Mouse (Mus musculus): ENCODE results near the gene Zc3h12d.
A peak's percentile ranks its signal among the peaks of the same experiment; 100 is the strongest.

The Zc3h12d gene

DNA sequence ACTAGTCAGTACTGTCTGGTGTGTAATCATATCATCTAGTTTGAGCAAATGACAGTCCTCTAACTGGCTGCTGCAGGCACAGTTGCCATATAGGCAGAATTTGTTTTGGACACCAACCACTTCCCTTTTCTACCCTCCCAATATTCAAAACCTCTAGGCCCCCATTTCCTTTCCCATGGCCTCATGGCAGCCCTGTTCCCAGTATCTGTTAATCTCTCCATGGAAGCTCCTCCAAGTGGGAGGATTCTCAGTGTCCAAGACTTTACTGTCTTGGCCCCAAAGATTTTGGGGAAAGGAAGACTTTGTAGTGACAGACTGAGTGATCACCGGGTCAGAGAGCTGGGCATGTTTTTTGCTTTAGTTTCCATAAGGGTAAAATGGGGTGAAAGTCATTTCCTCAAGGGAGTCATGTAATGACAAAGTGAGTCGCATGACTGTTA is 14.9 kb downstream of the Zc3h12d start:
- Histone ChIP-seq H3K27me3 (ENCODE audit: control insufficient read depth, insufficient read depth, low read length, poor library complexity, severe bottlenecking) (no peaks in the 10 kb centered on the region), H3K36me3 (ENCODE audit: control insufficient read depth, insufficient read depth, low read length, poor library complexity, severe bottlenecking) (peaks cover 4% of the 10 kb centered on the region)
- DNase-seq (ENCODE audit: low read depth, low spot score), result peak; percentile 77

DNA sequence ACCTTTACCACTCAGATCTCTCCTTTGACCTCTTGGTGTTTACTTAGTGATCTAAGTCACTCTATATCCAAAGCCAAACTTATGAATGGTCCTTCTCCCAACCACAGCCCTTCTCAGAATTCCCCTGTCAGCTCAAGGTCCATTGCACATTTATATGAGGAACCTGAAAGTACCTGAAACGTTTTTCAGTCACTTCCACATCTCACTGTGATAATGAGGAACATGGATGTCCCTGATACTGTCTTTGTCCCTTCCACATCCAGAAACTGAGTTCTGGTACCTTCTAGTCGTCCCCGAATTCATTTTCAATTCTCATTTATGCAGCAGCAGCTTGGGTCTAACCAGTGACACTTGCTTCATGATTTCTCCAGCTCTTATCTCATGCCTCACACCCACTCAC is 19.6 kb downstream of the Zc3h12d start:
- Histone ChIP-seq H3K27me3 (ENCODE audit: control insufficient read depth, insufficient read depth, low read length, poor library complexity, severe bottlenecking) (no peaks in the 10 kb centered on the region), H3K36me3 (ENCODE audit: control insufficient read depth, insufficient read depth, low read length, poor library complexity, severe bottlenecking) (peaks cover 6% of the 10 kb centered on the region; the same call in 1 of the 2 replicates)
- DNase-seq (ENCODE audit: low read depth, low spot score), result peak; percentile 64

DNA sequence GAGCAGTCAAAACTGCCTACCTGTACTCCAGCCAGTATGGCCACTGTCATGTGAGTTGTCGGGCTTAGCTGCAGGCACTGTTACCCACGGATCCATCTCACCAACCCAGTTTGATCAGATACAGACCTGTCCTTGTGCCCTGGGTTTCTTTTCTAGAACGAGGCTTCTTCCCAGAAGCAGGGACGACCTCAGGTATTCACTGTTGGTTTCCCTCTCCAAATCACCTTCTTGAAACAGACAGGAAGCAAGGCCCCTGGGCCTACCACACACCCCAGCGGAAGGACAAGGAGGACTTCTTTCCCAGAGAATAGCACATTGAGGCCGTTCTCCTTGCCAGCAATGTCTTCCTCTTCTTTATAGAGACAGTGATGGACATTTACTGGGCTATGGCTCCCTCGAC is 28.2 kb downstream of the Zc3h12d start:
- Histone ChIP-seq H3K27me3 (ENCODE audit: control insufficient read depth, insufficient read depth, low read length, poor library complexity, severe bottlenecking) (no peaks in the 10 kb centered on the region), H3K36me3 (ENCODE audit: control insufficient read depth, insufficient read depth, low read length, poor library complexity, severe bottlenecking) (peaks cover 39% of the 10 kb centered on the region)
- DNase-seq (ENCODE audit: low read depth, low spot score), result no peak

DNA sequence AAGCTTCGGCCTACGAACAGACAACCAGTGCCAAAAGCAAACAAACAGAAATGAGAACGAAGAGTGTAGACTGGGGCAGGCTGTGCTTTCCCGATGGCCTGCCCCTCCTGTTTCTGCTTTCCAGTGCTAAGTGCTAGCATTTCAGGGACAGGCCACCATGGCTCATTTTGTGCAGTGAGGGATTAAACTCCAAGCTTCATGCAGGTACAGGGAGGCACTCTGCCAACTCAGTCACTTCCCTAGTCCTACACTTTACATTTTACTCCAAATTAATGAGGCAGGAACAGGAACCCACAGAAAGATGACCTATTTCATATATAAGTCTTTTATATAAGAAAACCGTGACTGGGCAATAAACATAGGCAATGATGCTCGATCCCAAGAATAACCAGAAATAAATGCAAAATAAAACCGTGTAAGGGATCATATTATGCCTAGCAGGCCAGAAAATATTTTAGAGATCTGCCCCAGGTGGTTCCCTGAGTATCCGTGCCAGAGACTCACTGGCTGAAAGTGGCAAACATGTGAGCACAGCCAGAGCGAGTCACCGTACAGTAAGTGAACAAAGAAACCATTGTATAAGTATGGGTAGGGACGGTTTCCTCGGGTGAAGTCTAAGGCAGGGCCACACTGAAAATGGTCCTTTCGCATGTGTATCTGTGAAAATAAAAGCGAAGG is 29.1 kb downstream of the Zc3h12d start:
- Histone ChIP-seq H3K36me3 (ENCODE audit: control insufficient read depth, insufficient read depth, low read length, poor library complexity, severe bottlenecking) (peaks cover 43% of the 10 kb centered on the region), H3K27me3 (ENCODE audit: control insufficient read depth, insufficient read depth, low read length, poor library complexity, severe bottlenecking) (no peaks in the 10 kb centered on the region)
- no peak for DNase-seq (ENCODE audit: low read depth, low spot score)

DNA sequence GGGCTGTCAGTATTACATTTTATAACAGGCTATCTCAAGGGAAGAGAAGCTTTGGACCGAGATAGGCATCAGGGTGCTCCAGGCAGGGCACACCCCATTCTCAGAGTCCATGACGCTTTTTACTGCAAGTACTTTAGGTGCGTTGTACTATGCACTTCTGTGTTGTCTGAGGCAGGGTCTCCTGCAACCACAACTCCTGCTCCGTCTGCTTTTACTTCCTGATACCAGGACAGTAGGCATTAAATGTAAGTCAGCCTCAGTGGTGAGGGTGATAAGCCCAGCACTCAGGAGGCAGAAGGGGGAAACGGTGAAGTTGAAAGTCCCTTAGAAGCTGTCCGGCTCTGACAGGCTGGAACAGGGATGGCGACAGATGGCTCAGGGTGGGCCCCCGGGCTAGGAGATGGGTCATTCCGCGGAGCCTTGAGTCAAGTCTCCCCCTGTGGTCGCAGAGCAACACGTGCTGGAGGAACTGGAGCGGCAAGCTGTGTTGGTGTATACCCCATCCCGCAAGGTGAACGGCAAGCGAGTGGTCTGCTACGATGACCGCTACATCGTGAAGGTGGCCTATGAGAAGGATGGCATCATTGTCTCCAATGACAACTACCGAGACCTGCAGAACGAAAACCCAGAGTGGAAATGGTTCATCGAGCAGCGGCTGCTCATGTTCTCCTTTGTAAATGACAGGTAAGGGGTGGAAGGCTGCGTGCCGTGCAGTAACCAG is 29.8 kb downstream of the Zc3h12d start:
- H3K36me3 ChIP-seq (ENCODE audit: control insufficient read depth, insufficient read depth, low read length, poor library complexity, severe bottlenecking), result peaks cover 44% of the 10 kb centered on the region
- no peak for DNase-seq (ENCODE audit: low read depth, low spot score)

DNA sequence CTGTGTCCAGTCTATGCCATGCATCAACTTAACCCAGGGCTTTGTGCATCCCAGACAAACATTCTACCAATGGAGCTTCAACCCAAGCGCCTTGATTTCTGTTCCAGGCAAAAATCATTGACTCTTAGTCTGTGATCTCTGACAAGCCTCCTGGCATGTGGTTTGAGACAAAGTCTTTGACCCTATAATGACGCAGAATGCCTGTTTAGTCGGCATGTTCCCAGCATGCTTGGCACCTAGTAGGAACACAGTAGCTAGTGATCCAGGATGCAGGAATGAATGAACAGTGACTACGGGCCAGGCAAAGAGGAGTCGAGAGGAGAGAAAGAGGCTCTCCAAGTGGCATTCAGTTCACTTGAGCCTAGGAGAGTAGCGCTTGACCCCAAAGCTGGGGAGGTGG is 31.1 kb downstream of the Zc3h12d start:
- no peaks in the 10 kb centered on the region for H3K27me3 ChIP-seq (ENCODE audit: control insufficient read depth, insufficient read depth, low read length, poor library complexity, severe bottlenecking)
- peaks cover 52% of the 10 kb centered on the region for H3K36me3 ChIP-seq (ENCODE audit: control insufficient read depth, insufficient read depth, low read length, poor library complexity, severe bottlenecking)
- DNase-seq (ENCODE audit: low read depth, low spot score), result no peak

More for the DNA sequence above, 29.8 kb downstream of the Zc3h12d start:
- H3K27me3 ChIP-seq (ENCODE audit: control insufficient read depth, insufficient read depth, low read length, poor library complexity, severe bottlenecking), result no peaks in the 10 kb centered on the region

DNA sequence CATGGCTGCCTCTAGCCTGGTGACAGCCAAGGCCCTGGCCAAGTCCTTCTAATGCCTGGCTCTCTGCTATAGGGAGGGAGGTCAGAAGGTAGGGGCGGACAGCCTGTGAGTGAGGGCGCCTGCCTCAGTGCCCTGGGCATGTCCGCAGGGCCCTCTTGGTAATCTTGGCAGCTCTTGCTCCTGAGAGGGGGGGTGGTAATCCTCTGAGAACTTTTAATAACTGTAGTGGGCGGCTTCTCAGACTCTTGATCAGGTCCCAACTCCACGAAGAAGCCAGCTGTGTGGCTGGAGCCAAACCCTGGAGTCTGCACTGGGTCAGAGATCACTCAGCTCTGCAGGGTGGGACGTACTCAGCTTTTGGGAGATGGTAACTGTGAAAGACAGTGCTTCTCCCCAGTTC is 31.9 kb downstream of the Zc3h12d start:
- DNase-seq (ENCODE audit: low read depth, low spot score), result no peak
- Histone ChIP-seq H3K36me3 (ENCODE audit: control insufficient read depth, insufficient read depth, low read length, poor library complexity, severe bottlenecking) (peaks cover 54% of the 10 kb centered on the region), H3K27me3 (ENCODE audit: control insufficient read depth, insufficient read depth, low read length, poor library complexity, severe bottlenecking) (no peaks in the 10 kb centered on the region)

DNA sequence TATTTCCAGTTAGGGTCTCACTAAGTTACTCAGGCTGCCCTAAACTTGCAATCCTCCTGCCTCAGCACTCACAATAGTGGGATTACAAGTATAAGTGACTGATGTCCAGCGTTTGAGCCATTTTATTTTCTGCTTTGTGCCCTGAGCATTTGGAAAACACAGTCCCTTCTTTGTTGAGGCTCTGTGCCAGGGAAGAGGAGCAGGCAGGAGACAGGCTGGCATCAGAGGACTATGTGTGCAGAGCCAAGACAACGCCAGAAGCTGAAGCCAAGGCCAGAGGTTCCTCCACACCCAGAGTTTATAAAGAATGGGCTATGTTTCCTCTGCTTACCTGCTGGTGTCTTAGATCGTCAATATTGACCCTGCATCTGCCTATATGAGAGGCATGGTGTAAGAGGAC is 32.5 kb downstream of the Zc3h12d start:
- no peak for DNase-seq (ENCODE audit: low read depth, low spot score)
- no peaks in the 10 kb centered on the region for H3K27me3 ChIP-seq (ENCODE audit: control insufficient read depth, insufficient read depth, low read length, poor library complexity, severe bottlenecking)
- peaks cover 57% of the 10 kb centered on the region for H3K36me3 ChIP-seq (ENCODE audit: control insufficient read depth, insufficient read depth, low read length, poor library complexity, severe bottlenecking)

DNA sequence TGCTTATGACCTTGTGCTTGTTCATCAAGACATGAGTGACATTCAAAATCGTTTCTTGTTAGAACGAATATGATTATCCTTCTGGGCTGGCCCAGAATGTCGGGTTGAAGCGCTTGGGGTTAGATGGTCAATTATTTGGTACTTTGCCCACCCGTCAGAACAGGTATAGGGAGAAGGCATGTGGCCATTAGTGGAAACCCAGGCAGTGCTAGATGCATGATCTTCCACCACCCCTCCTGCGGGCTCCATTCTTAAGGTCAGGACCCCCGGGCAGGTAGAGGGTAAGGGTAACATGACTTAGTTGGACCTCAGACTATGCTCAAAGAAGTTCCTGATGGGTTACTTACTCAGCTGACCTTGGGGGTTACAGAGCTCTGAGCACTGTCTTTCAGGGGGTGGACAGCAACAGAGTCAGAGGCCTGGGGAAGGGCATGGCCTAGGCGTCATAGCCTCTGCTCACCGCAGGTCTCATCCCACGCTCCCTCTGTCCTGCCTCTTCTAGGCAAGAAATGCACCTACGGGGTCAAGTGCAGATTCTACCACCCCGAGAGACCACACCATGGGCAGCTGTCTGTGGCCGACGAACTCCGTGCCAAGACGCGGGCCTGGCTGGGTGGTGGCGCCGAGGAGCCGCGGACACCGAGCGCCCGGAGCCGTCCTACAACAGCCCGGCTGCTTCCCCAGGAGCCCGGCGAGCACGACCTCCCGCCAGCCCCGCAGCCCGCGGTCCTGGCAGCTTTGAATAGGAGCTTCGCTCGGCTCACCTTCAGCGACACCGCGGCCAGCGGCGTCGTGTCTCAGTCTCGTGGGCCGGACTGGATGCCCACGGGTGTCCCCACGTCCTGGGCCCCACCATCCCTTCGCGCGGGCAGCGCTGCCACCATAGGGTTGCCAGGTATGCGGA is 34.7 kb downstream of the Zc3h12d start:
- Histone ChIP-seq H3K27me3 (ENCODE audit: control insufficient read depth, insufficient read depth, low read length, poor library complexity, severe bottlenecking) (no peaks in the 10 kb centered on the region), H3K36me3 (ENCODE audit: control insufficient read depth, insufficient read depth, low read length, poor library complexity, severe bottlenecking) (peaks cover 42% of the 10 kb centered on the region)
- no peak for DNase-seq (ENCODE audit: low read depth, low spot score)

DNA sequence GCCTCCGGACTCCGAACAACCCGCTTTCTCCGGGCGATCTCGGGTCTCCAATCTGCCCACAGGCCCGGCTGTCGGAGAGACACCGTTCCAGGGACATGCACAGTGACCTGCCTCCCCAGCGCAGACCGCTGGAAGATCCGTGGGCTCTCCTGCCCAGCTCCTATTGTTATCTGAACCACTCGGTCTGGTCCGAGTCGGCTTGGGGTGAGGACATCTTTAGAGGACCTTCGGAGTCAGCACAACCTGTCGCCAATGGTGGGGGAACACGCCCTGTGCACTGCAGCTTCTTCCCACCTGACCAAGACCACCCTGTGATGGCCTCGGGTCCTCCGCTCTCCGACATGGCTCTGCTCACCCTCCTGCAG is 35.4 kb downstream of the Zc3h12d start:
- DNase-seq (ENCODE audit: low read depth, low spot score), result no peak
- no peaks in the 10 kb centered on the region for H3K27me3 ChIP-seq (ENCODE audit: control insufficient read depth, insufficient read depth, low read length, poor library complexity, severe bottlenecking)
- peaks cover 35% of the 10 kb centered on the region for H3K36me3 ChIP-seq (ENCODE audit: control insufficient read depth, insufficient read depth, low read length, poor library complexity, severe bottlenecking)

DNA sequence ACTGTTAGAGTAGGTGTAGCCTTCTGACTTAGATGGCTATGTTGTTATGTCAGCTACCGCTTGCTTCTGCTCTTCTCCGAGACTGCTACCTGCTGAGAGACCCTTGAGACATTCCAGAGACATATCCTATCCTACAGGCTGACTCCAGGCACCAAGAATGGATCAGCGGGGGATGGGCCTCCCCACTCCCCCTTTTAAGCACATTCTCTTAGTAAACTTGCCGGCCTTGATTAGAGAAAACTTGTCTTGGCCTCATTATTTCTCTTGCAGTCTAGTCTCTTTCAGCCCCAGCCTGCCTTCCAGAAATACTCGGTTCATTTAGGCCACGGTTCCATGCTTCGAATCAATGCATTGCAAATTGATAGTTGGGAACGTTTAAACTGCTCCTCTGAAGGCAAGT is 37.5 kb downstream of the Zc3h12d start:
- Histone ChIP-seq H3K27me3 (ENCODE audit: control insufficient read depth, insufficient read depth, low read length, poor library complexity, severe bottlenecking) (no peaks in the 10 kb centered on the region), H3K36me3 (ENCODE audit: control insufficient read depth, insufficient read depth, low read length, poor library complexity, severe bottlenecking) (peaks cover 22% of the 10 kb centered on the region)
- no peak for DNase-seq (ENCODE audit: low read depth, low spot score)

DNA sequence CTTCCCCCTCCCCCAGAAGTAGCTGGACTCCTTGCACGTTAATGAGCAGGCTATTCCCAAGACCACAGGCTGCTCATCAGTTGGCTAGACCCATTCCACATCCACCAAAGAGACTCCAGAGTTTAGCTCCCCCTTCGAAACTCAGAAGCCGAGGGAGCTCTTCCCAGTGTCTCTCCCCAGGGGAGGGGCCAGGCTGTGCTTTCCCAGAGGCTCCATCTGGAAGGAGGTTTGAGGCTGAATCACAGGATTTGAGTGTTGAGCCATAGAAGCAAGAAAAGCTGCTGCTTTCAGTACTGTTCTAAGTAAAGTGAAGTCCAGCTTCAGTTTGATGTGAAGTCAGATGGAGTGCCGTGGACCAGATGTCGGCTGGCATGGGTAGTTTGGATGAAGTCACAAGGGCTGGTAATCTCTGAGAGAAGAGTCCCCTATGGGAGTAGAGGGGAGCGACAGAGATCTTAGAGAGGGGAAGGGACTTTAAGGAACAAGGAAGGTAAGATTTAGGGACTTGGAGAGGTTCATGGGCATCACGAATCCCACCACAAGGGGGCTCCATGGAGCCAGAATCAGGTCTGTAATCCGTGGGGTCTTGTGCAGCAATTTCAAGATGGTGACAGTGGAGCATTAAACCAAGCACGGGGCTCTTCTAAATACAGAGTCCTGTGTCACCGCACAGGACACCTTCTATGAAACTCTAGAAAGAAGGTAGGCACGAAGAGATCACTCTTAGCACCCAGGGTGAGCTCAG is 38.5 kb downstream of the Zc3h12d start:
- Histone ChIP-seq H3K27me3 (ENCODE audit: control insufficient read depth, insufficient read depth, low read length, poor library complexity, severe bottlenecking) (no peaks in the 10 kb centered on the region), H3K36me3 (ENCODE audit: control insufficient read depth, insufficient read depth, low read length, poor library complexity, severe bottlenecking) (peaks cover 18% of the 10 kb centered on the region)
- peak; percentile 76 for DNase-seq (ENCODE audit: low read depth, low spot score)

DNA sequence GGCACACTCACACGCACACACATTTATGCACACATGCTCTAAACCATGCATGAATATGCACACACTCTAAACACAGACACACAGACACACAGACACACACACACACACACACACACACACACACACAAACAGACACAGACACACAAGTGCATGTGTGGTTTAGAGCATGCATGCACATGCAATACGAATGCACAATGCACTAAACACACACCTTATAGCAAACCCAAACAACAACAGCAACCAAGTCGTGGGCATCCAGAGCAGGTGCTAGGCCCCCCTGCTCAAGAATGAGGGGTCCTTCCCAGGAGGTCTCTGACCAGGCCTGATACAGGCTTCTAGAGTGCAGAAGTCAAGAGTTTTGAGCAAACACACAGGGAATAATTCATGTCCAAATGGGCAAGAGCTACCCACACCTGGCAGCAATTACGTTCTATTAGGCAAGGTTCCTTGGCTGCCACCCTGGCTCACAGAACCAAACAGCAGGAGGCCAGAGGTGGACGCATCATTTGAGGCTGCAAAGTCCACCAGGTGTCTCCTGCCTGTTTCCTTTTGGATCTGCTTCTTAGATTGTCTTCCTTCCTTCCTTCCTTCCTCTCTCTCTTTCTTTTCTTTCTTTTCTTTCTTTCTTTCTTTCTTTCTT is 39.2 kb downstream of the Zc3h12d start:
- Histone ChIP-seq H3K36me3 (ENCODE audit: control insufficient read depth, insufficient read depth, low read length, poor library complexity, severe bottlenecking) (peaks cover 13% of the 10 kb centered on the region), H3K27me3 (ENCODE audit: control insufficient read depth, insufficient read depth, low read length, poor library complexity, severe bottlenecking) (no peaks in the 10 kb centered on the region)
- no peak for DNase-seq (ENCODE audit: low read depth, low spot score)

DNA sequence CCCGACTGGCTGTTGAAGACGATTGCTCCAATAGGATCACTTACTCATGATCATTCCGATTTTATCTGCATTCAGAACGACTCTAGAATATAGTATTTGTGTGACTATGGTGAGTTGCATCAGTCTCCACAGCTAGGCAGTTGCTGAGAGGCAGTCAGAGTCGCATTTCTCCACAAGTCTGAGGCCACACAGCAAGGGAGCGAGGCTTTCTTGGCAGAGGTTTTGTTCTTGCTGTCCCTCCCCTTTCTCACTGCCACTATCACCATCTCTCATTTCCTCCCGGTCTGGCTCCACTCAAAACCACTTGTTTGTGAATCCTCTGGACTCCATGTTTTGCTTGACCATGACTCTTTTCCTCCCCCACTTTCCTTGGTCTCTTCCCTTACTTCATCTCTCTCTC is 41.9 kb downstream of the Zc3h12d start:
- DNase-seq (ENCODE audit: low read depth, low spot score), result no peak
- H3K36me3 ChIP-seq (ENCODE audit: control insufficient read depth, insufficient read depth, low read length, poor library complexity, severe bottlenecking), result peaks cover 3% of the 10 kb centered on the region; the same call in 1 of the 2 replicates
- no peaks in the 10 kb centered on the region for H3K27me3 ChIP-seq (ENCODE audit: control insufficient read depth, insufficient read depth, low read length, poor library complexity, severe bottlenecking)
